Comparison of ENCODE assay signal across 12 mouse cellular contexts in genomic region chr3:37936251-37936931, GRCm38 (mm10).
DNase-seq lines count a peak whose midpoint lies in the region; ATAC-seq lines count a peak whose summit lies in the region.
"Had no signal": no experiment of that assay in that cellular context is flagged by ENCODE, and none has a peak within 500 bp of the region (broad histone marks: within the 10 kb centered on the region; RNA-seq: fewer than 3 reads in every experiment).

No protein-coding gene starts in this region.

- peak overlapping the region; percentile 24; the same call in 1 of the 2 replicates for H3K27ac ChIP-seq in liver, embryonic 16.5 days (ENCODE audit: low read length)
- H3K27ac ChIP-seq in liver, embryonic 11.5 days (ENCODE audit: low read depth, low read length): no peak overlapping the region
- H3K27ac ChIP-seq in embryonic facial prominence, embryonic 15.5 days (replicated peaks): peak overlapping the region; percentile 51; the same call in 1 of the 2 replicates
- H3K27ac ChIP-seq in kidney, embryonic 15.5 days: peak overlapping the region; percentile 93
- H3K27ac ChIP-seq in neural tube, embryonic 15.5 days (replicated peaks): no peak overlapping the region
- H3K27ac ChIP-seq: forebrain, embryonic 13.5 days had no signal

- H3K9me3 ChIP-seq in liver, embryonic 16.5 days (replicated peaks; ENCODE audit: control insufficient read depth, low read length): no peaks in the 10 kb centered on the region
- no peaks in the 10 kb centered on the region for H3K9me3 ChIP-seq in liver, embryonic 11.5 days (ENCODE audit: control insufficient read depth, low read length)
- H3K9me3 ChIP-seq in embryonic facial prominence, embryonic 15.5 days (replicated peaks): no peaks in the 10 kb centered on the region
- H3K9me3 ChIP-seq in kidney, embryonic 15.5 days (replicated peaks): no peaks in the 10 kb centered on the region
- no peaks in the 10 kb centered on the region for H3K9me3 ChIP-seq in neural tube, embryonic 15.5 days (replicated peaks)
- H3K9me3 ChIP-seq: forebrain, embryonic 13.5 days had no signal

- no peak overlapping the region for H3K9ac ChIP-seq in liver, embryonic 16.5 days (ENCODE audit: low read depth, low read length)
- H3K9ac ChIP-seq in liver, embryonic 11.5 days (ENCODE audit: low read depth, low read length): no peak overlapping the region
- H3K9ac ChIP-seq in embryonic facial prominence, embryonic 15.5 days: no peak overlapping the region
- peak overlapping the region; percentile 3; the same call in 1 of the 2 replicates for H3K9ac ChIP-seq in kidney, embryonic 15.5 days
- H3K9ac ChIP-seq in neural tube, embryonic 15.5 days (replicated peaks): no peak overlapping the region
- H3K9ac ChIP-seq: forebrain, embryonic 13.5 days had no signal

- 65% methylated on average over 12 of the region's 12 CpGs for WGBS in liver, embryonic 16.5 days (ENCODE audit: insufficient replicate concordance)
- WGBS in liver, embryonic 11.5 days: 76% methylated on average over 12 of the region's 12 CpGs
- 56% methylated on average over 12 of the region's 12 CpGs for WGBS in embryonic facial prominence, embryonic 15.5 days
- WGBS in kidney, embryonic 15.5 days: 11% methylated on average over 12 of the region's 12 CpGs
- WGBS in neural tube, embryonic 15.5 days: 43% methylated on average over 12 of the region's 12 CpGs

- no peak overlapping the region for H3K4me2 ChIP-seq in liver, embryonic 16.5 days (ENCODE audit: low read depth, low read length)
- H3K4me2 ChIP-seq in liver, embryonic 11.5 days: no peak overlapping the region
- H3K4me2 ChIP-seq in embryonic facial prominence, embryonic 15.5 days (replicated peaks): peak overlapping the region; percentile 32
- peak overlapping the region; percentile 56 for H3K4me2 ChIP-seq in kidney, embryonic 15.5 days
- peak overlapping the region; percentile 27 for H3K4me2 ChIP-seq in neural tube, embryonic 15.5 days
- H3K4me2 ChIP-seq: forebrain, embryonic 13.5 days had no signal

- H3K36me3 ChIP-seq in liver, embryonic 16.5 days (ENCODE audit: control insufficient read depth, insufficient read depth): no peaks in the 10 kb centered on the region
- no peaks in the 10 kb centered on the region for H3K36me3 ChIP-seq in liver, embryonic 11.5 days (ENCODE audit: control insufficient read depth, insufficient read depth, low read length)
- H3K36me3 ChIP-seq in embryonic facial prominence, embryonic 15.5 days: no peaks in the 10 kb centered on the region
- no peaks in the 10 kb centered on the region for H3K36me3 ChIP-seq in kidney, embryonic 15.5 days
- H3K36me3 ChIP-seq in neural tube, embryonic 15.5 days: no peaks in the 10 kb centered on the region

- no peak for DNase-seq in liver, embryonic 11.5 days (ENCODE audit: low spot score)
- no peak for DNase-seq in right cerebral cortex, postnatal 10 days (ENCODE audit: low spot score in 2 of 2)
- DNase-seq in layer of hippocampus, postnatal 10 days (ENCODE audit: low spot score in 2 of 2): no peak
- no peak for DNase-seq in left cerebral cortex, adult 9 months (ENCODE audit: low spot score in 2 of 2)
- DNase-seq: adrenal gland, adult 8-10 months; layer of hippocampus, postnatal 36 days; thymus, postnatal 4 days had no signal

- H3K4me3 ChIP-seq in liver, embryonic 16.5 days (ENCODE audit: low read depth, low read length): no peak overlapping the region
- no peak overlapping the region for H3K4me3 ChIP-seq in liver, embryonic 11.5 days (ENCODE audit: low read depth, low read length)
- no peak overlapping the region for H3K4me3 ChIP-seq in embryonic facial prominence, embryonic 15.5 days (replicated peaks)
- H3K4me3 ChIP-seq in kidney, embryonic 15.5 days (replicated peaks): peak overlapping the region; percentile 12; the same call in 1 of the 2 replicates
- no peak overlapping the region for H3K4me3 ChIP-seq in neural tube, embryonic 15.5 days (replicated peaks)
- H3K4me3 ChIP-seq: forebrain, embryonic 13.5 days had no signal

- ATAC-seq in liver, embryonic 16.5 days (ENCODE audit: low read depth): no peak
- no peak for ATAC-seq in liver, embryonic 11.5 days (replicated peaks; ENCODE audit: low FRiP score)
- ATAC-seq in embryonic facial prominence, embryonic 15.5 days (ENCODE audit: insufficient number of reproducible peaks, low FRiP score, low TSS enrichment, low read depth): no peak
- ATAC-seq in kidney, embryonic 15.5 days (replicated peaks; ENCODE audit: low FRiP score): peak; percentile 82
- ATAC-seq in neural tube, embryonic 15.5 days (ENCODE audit: low FRiP score): peak; percentile 59; the same call in 1 of the 2 replicates
- ATAC-seq: forebrain, embryonic 13.5 days had no signal

- H3K4me1 ChIP-seq in liver, embryonic 16.5 days (ENCODE audit: control insufficient read depth, low read depth, low read length): peaks cover 3% of the 10 kb centered on the region
- no peaks in the 10 kb centered on the region for H3K4me1 ChIP-seq in liver, embryonic 11.5 days (replicated peaks; ENCODE audit: control insufficient read depth, insufficient read depth, low read length)
- peaks cover 39% of the 10 kb centered on the region for H3K4me1 ChIP-seq in embryonic facial prominence, embryonic 15.5 days
- peaks cover 50% of the 10 kb centered on the region for H3K4me1 ChIP-seq in kidney, embryonic 15.5 days
- peaks cover 19% of the 10 kb centered on the region for H3K4me1 ChIP-seq in neural tube, embryonic 15.5 days

- H3K27me3 ChIP-seq in liver, embryonic 16.5 days (ENCODE audit: control insufficient read depth, insufficient read depth, low read depth, low read length): no peaks in the 10 kb centered on the region
- no peaks in the 10 kb centered on the region for H3K27me3 ChIP-seq in liver, embryonic 11.5 days (replicated peaks; ENCODE audit: control insufficient read depth, insufficient read depth, low read length)
- H3K27me3 ChIP-seq in embryonic facial prominence, embryonic 15.5 days: no peaks in the 10 kb centered on the region
- H3K27me3 ChIP-seq in kidney, embryonic 15.5 days: no peaks in the 10 kb centered on the region
- H3K27me3 ChIP-seq in neural tube, embryonic 15.5 days (replicated peaks): no peaks in the 10 kb centered on the region
- H3K27me3 ChIP-seq: forebrain, embryonic 13.5 days had no signal

Comparison
In these comparisons a context has a peak if more than half of its experiments do, and no peak if none do; other contexts are left out.
1. H3K27ac ChIP-seq: peak in liver, embryonic 16.5 days (single experiment), embryonic facial prominence, embryonic 15.5 days (single experiment) and kidney, embryonic 15.5 days (single experiment); none in liver, embryonic 11.5 days (single experiment) and neural tube, embryonic 15.5 days (single experiment).
2. ATAC-seq: peak in kidney, embryonic 15.5 days (single experiment) and neural tube, embryonic 15.5 days (single experiment); none in liver, embryonic 16.5 days (single experiment), liver, embryonic 11.5 days (single experiment) and embryonic facial prominence, embryonic 15.5 days (single experiment).
3. H3K4me2 ChIP-seq: peak in embryonic facial prominence, embryonic 15.5 days (single experiment), kidney, embryonic 15.5 days (single experiment) and neural tube, embryonic 15.5 days (single experiment); none in liver, embryonic 16.5 days (single experiment) and liver, embryonic 11.5 days (single experiment).